In genomic region chr13:114096386-114096785, GRCm38 (mm10) we compare ENCODE assay signal across 25 mouse cellular contexts.
A peak's percentile ranks its signal among the peaks of the same experiment; 100 is the strongest.
DNase-seq lines count a peak whose midpoint lies in the region; ATAC-seq and TF ChIP-seq lines count a peak whose summit lies in the region.
"Had no signal": no experiment of that assay in that cellular context is flagged by ENCODE, and none has a peak within 500 bp of the region (broad histone marks: within the 10 kb centered on the region; RNA-seq: fewer than 3 reads in every experiment).

No protein-coding gene starts in this region.

- peak overlapping the region; percentile 33 for H3K27ac ChIP-seq in heart, adult 2 months
- no peak overlapping the region for H3K27ac ChIP-seq in heart, embryonic 10.5 days
- no peak overlapping the region for H3K27ac ChIP-seq in kidney, embryonic 14.5 days (ENCODE audit: low read depth, low read length)
- H3K27ac ChIP-seq: embryonic facial prominence, embryonic 15.5 days; forebrain, embryonic 12.5 days; forebrain, embryonic 15.5 days; heart, embryonic 13.5 days; hindbrain, embryonic 12.5 days; hindbrain, embryonic 15.5 days had no signal

- no peaks in the 10 kb centered on the region for H3K79me2 ChIP-seq in heart, adult 2 months (replicated peaks; ENCODE audit: control insufficient read depth, insufficient read depth, low read length)

- no peak overlapping the region for H3K9ac ChIP-seq in heart, adult 2 months (ENCODE audit: low read depth, low read length)
- no peak overlapping the region for H3K9ac ChIP-seq in kidney, embryonic 14.5 days (ENCODE audit: low read depth, low read length)
- H3K9ac ChIP-seq: embryonic facial prominence, embryonic 15.5 days; forebrain, embryonic 12.5 days; forebrain, embryonic 15.5 days; heart, embryonic 13.5 days; hindbrain, embryonic 12.5 days; hindbrain, embryonic 15.5 days had no signal

- no peak for TF ChIP-seq EP300 in heart, adult 2 months (IDR thresholded peaks at IDR 0.05; ENCODE audit: insufficient read depth, low read depth, low read length)

- no peaks in the 10 kb centered on the region for H3K36me3 ChIP-seq in heart, adult 2 months (ENCODE audit: control insufficient read depth, insufficient read depth, low read length)
- H3K36me3 ChIP-seq in heart, embryonic 10.5 days: no peaks in the 10 kb centered on the region
- H3K36me3 ChIP-seq in kidney, embryonic 14.5 days (ENCODE audit: control insufficient read depth, insufficient read depth, low read length): no peaks in the 10 kb centered on the region
- H3K36me3 ChIP-seq: embryonic facial prominence, embryonic 15.5 days; forebrain, embryonic 12.5 days; forebrain, embryonic 15.5 days; heart, embryonic 13.5 days; hindbrain, embryonic 12.5 days; hindbrain, embryonic 15.5 days had no signal

- TF ChIP-seq CTCF in heart, adult 2 months (IDR thresholded peaks at IDR 0.05): no peak

- no peak overlapping the region for H3K4me3 ChIP-seq in heart, adult 2 months
- H3K4me3 ChIP-seq in heart, embryonic 10.5 days: no peak overlapping the region
- H3K4me3 ChIP-seq in kidney, embryonic 14.5 days (ENCODE audit: low read length): no peak overlapping the region
- H3K4me3 ChIP-seq: embryonic facial prominence, embryonic 15.5 days; erythroblast, embryonic 14.5 days; forebrain, embryonic 12.5 days; forebrain, embryonic 15.5 days; heart, embryonic 13.5 days; hindbrain, embryonic 12.5 days; hindbrain, embryonic 15.5 days had no signal

- TF ChIP-seq POLR2A in heart, adult 2 months (IDR thresholded peaks at IDR 0.05; ENCODE audit: insufficient read depth, low read depth, low read length): no peak

- no peaks in the 10 kb centered on the region for H3K27me3 ChIP-seq in heart, adult 2 months (ENCODE audit: control insufficient read depth, insufficient read depth, low read length)
- no peaks in the 10 kb centered on the region for H3K27me3 ChIP-seq in heart, embryonic 10.5 days (ENCODE audit: insufficient read depth, poor library complexity, severe bottlenecking)
- no peaks in the 10 kb centered on the region for H3K27me3 ChIP-seq in kidney, embryonic 14.5 days (ENCODE audit: control insufficient read depth, insufficient read depth, low read length)
- H3K27me3 ChIP-seq: embryonic facial prominence, embryonic 15.5 days; forebrain, embryonic 12.5 days; forebrain, embryonic 15.5 days; heart, embryonic 13.5 days; hindbrain, embryonic 12.5 days; hindbrain, embryonic 15.5 days; Patski had no signal

- no peaks in the 10 kb centered on the region for H3K9me3 ChIP-seq in heart, embryonic 10.5 days
- no peaks in the 10 kb centered on the region for H3K9me3 ChIP-seq in kidney, embryonic 14.5 days (ENCODE audit: control insufficient read depth, low read length)
- H3K9me3 ChIP-seq: embryonic facial prominence, embryonic 15.5 days; forebrain, embryonic 12.5 days; forebrain, embryonic 15.5 days; heart, embryonic 13.5 days; hindbrain, embryonic 12.5 days; hindbrain, embryonic 15.5 days had no signal

- ATAC-seq in kidney, embryonic 14.5 days (ENCODE audit: low FRiP score, low TSS enrichment): no peak
- ATAC-seq: forebrain, embryonic 15.5 days; intestine, postnatal 0 days; Patski had no signal

- DNase-seq in gastrocnemius, adult 18-20 months (ENCODE audit: low spot score): peak; percentile 28
- no peak for DNase-seq in gastrocnemius, postnatal 10 days
- DNase-seq in heart, adult 2 months: no peak
- no peak for DNase-seq in heart, embryonic 10.5 days (ENCODE audit: low spot score)
- DNase-seq in NIH3T3 (ENCODE audit: low read depth): peak; percentile 45
- no peak for DNase-seq in kidney, adult 9 months
- DNase-seq: adrenal gland, adult 2 months; adrenal gland, postnatal 14 days; cerebellum, adult 11-12 months; cerebellum, adult 8-10 months; cerebellum, postnatal 10 days; cerebellum, postnatal 36 days; embryo, embryonic 11 days; gastrocnemius, postnatal 36 days; kidney, adult 2 months had no signal

- intact Hi-C loops in heart, adult 2 months (cut with DNase I): no loop called here

- H3K4me1 ChIP-seq in heart, adult 2 months (ENCODE audit: control insufficient read depth, insufficient read depth, low read length): no peaks in the 10 kb centered on the region; the same call in 1 of the 2 replicates
- no peaks in the 10 kb centered on the region for H3K4me1 ChIP-seq in heart, embryonic 10.5 days
- H3K4me1 ChIP-seq in kidney, embryonic 14.5 days (ENCODE audit: control insufficient read depth, insufficient read depth, low read length): no peaks in the 10 kb centered on the region
- H3K4me1 ChIP-seq: embryonic facial prominence, embryonic 15.5 days; forebrain, embryonic 12.5 days; hindbrain, embryonic 12.5 days; hindbrain, embryonic 15.5 days had no signal

- no peak overlapping the region for H3K4me2 ChIP-seq in kidney, embryonic 14.5 days (replicated peaks; ENCODE audit: low read depth, low read length)
- H3K4me2 ChIP-seq: embryonic facial prominence, embryonic 15.5 days; forebrain, embryonic 12.5 days; forebrain, embryonic 15.5 days; heart, embryonic 13.5 days; hindbrain, embryonic 12.5 days; hindbrain, embryonic 15.5 days had no signal

Comparison
In these comparisons a context has a peak if more than half of its experiments do, and no peak if none do; other contexts are left out.
1. DNase-seq: peak in gastrocnemius, adult 18-20 months (single experiment) and NIH3T3 (single experiment); none in gastrocnemius, postnatal 10 days (single experiment), heart, adult 2 months (0 of 2), heart, embryonic 10.5 days (single experiment) and kidney, adult 9 months (single experiment).